Mouse (Mus musculus): ENCODE measurements around the gene Mymx. TPM values are rescaled to one million over a fixed set of nuclear protein-coding genes. Genes with fewer than 3 reads are reported as not detected.
A peak's percentile ranks its signal among the peaks of the same experiment; 100 is the strongest.

The Mymx gene
- total and polyA plus RNA-seq, 3 experiments = not detected

DNA sequence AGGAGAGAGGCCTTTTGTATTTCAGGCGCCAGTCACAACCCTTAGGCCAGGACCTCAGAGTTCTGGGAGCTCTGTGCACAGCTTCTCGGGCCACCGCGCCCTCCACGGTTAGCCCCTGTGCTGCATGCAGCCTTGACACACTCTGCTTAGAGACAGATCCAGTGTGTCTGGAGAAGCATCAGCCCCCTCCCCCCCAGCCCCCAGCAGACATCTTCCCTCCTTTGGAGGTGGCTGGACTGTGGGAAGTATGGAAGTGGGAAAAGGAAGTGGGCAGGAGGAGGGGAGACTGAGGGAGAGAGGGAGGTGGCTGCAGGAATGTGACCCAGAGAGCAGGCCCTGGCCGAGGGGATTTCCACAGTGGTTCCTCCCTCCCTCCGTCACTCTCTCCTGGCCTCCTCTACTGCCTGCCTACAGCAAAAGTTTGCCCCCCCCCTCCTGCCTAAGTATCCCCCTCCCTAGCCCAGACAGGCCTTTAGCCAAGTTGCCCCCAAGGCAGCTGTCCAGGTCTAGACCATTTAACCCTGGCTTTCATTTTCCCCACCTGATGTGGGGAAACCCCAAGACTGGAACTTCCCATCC, 44.6 kb downstream of the Mymx start:
- Histone ChIP-seq H3K27ac (ENCODE audit: insufficient read depth, low read depth) (peak overlapping the region; percentile 99), H3K4me2 (ENCODE audit: insufficient read depth, low read depth, poor library complexity, severe bottlenecking) (peak overlapping the region; percentile 80; the same call in 1 of the 2 replicates), H3K4me3 (replicated peaks in 1 of 3; ENCODE audit: low read depth in 2 of 3, low read length in 2 of 3, poor library complexity in 1 of 3) (peak overlapping the region; percentile 90 to 100 (median 99)), H3K27me3 (replicated peaks) (no peaks in the 10 kb centered on the region), H3K9me3 (replicated peaks; ENCODE audit: low read length) (no peaks in the 10 kb centered on the region), H3K79me2 (replicated peaks; ENCODE audit: control insufficient read depth, extremely low read depth, insufficient read depth, poor library complexity, severe bottlenecking) (peaks cover 41% of the 10 kb centered on the region), H3K9ac (ENCODE audit: insufficient read depth, low read depth) (peak overlapping the region; percentile 99), H3K4me1 (ENCODE audit: control insufficient read depth in 1 of 2, insufficient read depth in 2 of 2) (peaks cover 22 to 50% of the 10 kb centered on the region in 2 experiments), H3K36me3 (replicated peaks in 1 of 2; ENCODE audit: control insufficient read depth in 1 of 2, insufficient read depth in 1 of 2, low read length in 1 of 2) (peaks cover 34 to 54% of the 10 kb centered on the region in 2 experiments)
- TF ChIP-seq E2F4 (IDR thresholded peaks at IDR 0.05; ENCODE audit: insufficient replicate concordance, low read depth, low read length) (no peak), CTCF (conservative IDR thresholded peaks at IDR 0.05 in 1 of 2, IDR thresholded peaks at IDR 0.05 in 1 of 2; ENCODE audit: low read depth in 2 of 2, low read length in 2 of 2) (no peak), MEF2A (IDR thresholded peaks at IDR 0.05; ENCODE audit: borderline replicate concordance, low read depth, low read length) (no peak; the same call in 1 of the 2 replicates), EP300 (IDR thresholded peaks at IDR 0.05; ENCODE audit: low read length) (peak; percentile 43), BHLHE40 (IDR thresholded peaks at IDR 0.05; ENCODE audit: low read depth, low read length) (no peak; the same call in 1 of the 2 replicates), TCF12 (IDR thresholded peaks at IDR 0.05; ENCODE audit: low read depth, low read length) (no peak; the same call in 1 of the 2 replicates), CHD1 (IDR thresholded peaks at IDR 0.05; ENCODE audit: low read depth, low read length) (no peak; the same call in 1 of the 2 replicates), ZNF384 (IDR thresholded peaks at IDR 0.05; ENCODE audit: low read depth, low read length) (no peak), PAX5 (IDR thresholded peaks at IDR 0.05; ENCODE audit: low read length) (no peak), POLR2A (IDR thresholded peaks at IDR 0.05; ENCODE audit: low read depth, low read length) (peak; percentile 51), CHD2 (IDR thresholded peaks at IDR 0.05; ENCODE audit: low read length) (no peak), JUN (IDR thresholded peaks at IDR 0.05; ENCODE audit: insufficient read depth, low read depth, low read length) (no peak), KAT2A (IDR thresholded peaks at IDR 0.05; ENCODE audit: insufficient replicate concordance, low read length) (no peak), MAFK (IDR thresholded peaks at IDR 0.05; ENCODE audit: insufficient replicate concordance, low read length) (no peak), TBP (conservative IDR thresholded peaks at IDR 0.05; ENCODE audit: low read depth, low read length) (peak; percentile 43; the same call in 1 of the 2 replicates), MYC (IDR thresholded peaks at IDR 0.05; ENCODE audit: low read depth, low read length) (no peak), ELF1 (IDR thresholded peaks at IDR 0.05; ENCODE audit: low read depth, low read length) (peak; percentile 18), NELFE (IDR thresholded peaks at IDR 0.05; ENCODE audit: low read depth, low read length) (no peak), RAD21 (IDR thresholded peaks at IDR 0.05; ENCODE audit: low read depth, low read length) (no peak), GABPA (IDR thresholded peaks at IDR 0.05; ENCODE audit: insufficient replicate concordance, low read depth, low read length) (no peak), ZC3H11A (IDR thresholded peaks at IDR 0.05; ENCODE audit: low read depth, low read length) (no peak), ZKSCAN1 (IDR thresholded peaks at IDR 0.05; ENCODE audit: borderline replicate concordance, low read depth, low read length) (no peak), SIN3A (IDR thresholded peaks at IDR 0.05; ENCODE audit: low read length) (peak; percentile 79; the same call in 1 of the 2 replicates), POLR2AphosphoS2 (IDR thresholded peaks at IDR 0.05; ENCODE audit: low read depth, low read length) (no peak), IRF4 (IDR thresholded peaks at IDR 0.05; ENCODE audit: low read depth, low read length) (peak; percentile 40; the same call in 1 of the 2 replicates), MAZ (IDR thresholded peaks at IDR 0.05; ENCODE audit: low read depth, low read length) (peak; percentile 87), HCFC1 (IDR thresholded peaks at IDR 0.05; ENCODE audit: low read depth, low read length) (no peak), RCOR1 (conservative IDR thresholded peaks at IDR 0.05; ENCODE audit: low read depth, low read length) (no peak), MXI1 (IDR thresholded peaks at IDR 0.05; ENCODE audit: low read depth, low read length) (no peak), USF1 (IDR thresholded peaks at IDR 0.05; ENCODE audit: low read depth, low read length) (no peak), MAX (IDR thresholded peaks at IDR 0.05; ENCODE audit: low read length) (no peak), UBTF (IDR thresholded peaks at IDR 0.05; ENCODE audit: low read depth, low read length) (no peak), NRF1 (IDR thresholded peaks at IDR 0.05; ENCODE audit: low read depth, low read length) (no peak), JUND (conservative IDR thresholded peaks at IDR 0.05; ENCODE audit: low read depth, low read length) (no peak), ETS1 (conservative IDR thresholded peaks at IDR 0.05; ENCODE audit: low read depth, low read length) (peak; percentile 60; the same call in 1 of the 2 replicates), SMC3 (IDR thresholded peaks at IDR 0.05; ENCODE audit: low read depth, low read length) (no peak), ZMIZ1 (IDR thresholded peaks at IDR 0.05; ENCODE audit: low read depth, low read length) (no peak; the same call in none of the 2 replicates), USF2 (conservative IDR thresholded peaks at IDR 0.05; ENCODE audit: low read depth, low read length) (no peak)
- in situ Hi-C loops (cut with MboI; ENCODE audit: low pct_ligation_motif_present, low pct_unique_long_range_greater_than_20kb, low sequenced_read_pairs) (loop anchor here (5.0 kb wide), 1 partner anchor 80 kb away; the partner anchor contains the start of gene Spats1), dilution Hi-C loops (cut with MboI; ENCODE audit: extremely low pct_ligation_motif_present, extremely low pct_unique_long_range_greater_than_20kb, low sequenced_read_pairs) (no loop called here)
- no peak for DNase-seq (ENCODE audit: extremely low read depth)

Data from CH12.LX (cell line).